Mouse (Mus musculus) olfactory bulb, adult 2 months (tissue): ENCODE measurements at regions not wholly inside any gene's neighbourhood (a gene's known extent, or its start where the extent isn't known, plus 50 kb on each side); places are given as distances from the start of the nearest gene placed in this dataset.

Experiments
- H3K27ac ChIP-seq: fragments of 200-500 bp; 2 replicates; pipeline ENCODE4 v1.5.1; 2012; ENCODE audit warnings: low read depth, low read length; ENCODE audit not compliant: insufficient read depth
- H3K4me1 ChIP-seq: fragments of 200-500 bp; 2 replicates; pipeline ENCODE4 v1.6.1; 2012; ENCODE audit warnings: low read length; ENCODE audit not compliant: control insufficient read depth, insufficient read depth
- H3K4me3 ChIP-seq: fragments of 200-500 bp; 2 replicates; pipeline ENCODE4 v1.5.1; 2012; ENCODE audit warnings: mild to moderate bottlenecking, low read depth, low read length, moderate library complexity; ENCODE audit not compliant: insufficient read depth
- CTCF ChIP-seq: fragments of 200-500 bp; IDR thresholded peaks from 2 replicates; pipeline ENCODE4 v1.5.1; 2012; ENCODE audit warnings: low read depth, mild to moderate bottlenecking, low read length, moderate library complexity; ENCODE audit not compliant: insufficient read depth
- POLR2A ChIP-seq: fragments of 200-500 bp; IDR thresholded peaks from 2 replicates; pipeline ENCODE4 v1.6.1; 2012; ENCODE audit warnings: mild to moderate bottlenecking, low read depth, low read length, moderate library complexity; ENCODE audit not compliant: insufficient read depth
- WGBS: fragments of 180-500 bp; shearing (Covaris S2); methylation state at CpG from one replicate; pipeline ENCODE4 v1.1.7; 2018; 5-methylcytosine and 5-hydroxymethylcytosine counted together

DNA sequence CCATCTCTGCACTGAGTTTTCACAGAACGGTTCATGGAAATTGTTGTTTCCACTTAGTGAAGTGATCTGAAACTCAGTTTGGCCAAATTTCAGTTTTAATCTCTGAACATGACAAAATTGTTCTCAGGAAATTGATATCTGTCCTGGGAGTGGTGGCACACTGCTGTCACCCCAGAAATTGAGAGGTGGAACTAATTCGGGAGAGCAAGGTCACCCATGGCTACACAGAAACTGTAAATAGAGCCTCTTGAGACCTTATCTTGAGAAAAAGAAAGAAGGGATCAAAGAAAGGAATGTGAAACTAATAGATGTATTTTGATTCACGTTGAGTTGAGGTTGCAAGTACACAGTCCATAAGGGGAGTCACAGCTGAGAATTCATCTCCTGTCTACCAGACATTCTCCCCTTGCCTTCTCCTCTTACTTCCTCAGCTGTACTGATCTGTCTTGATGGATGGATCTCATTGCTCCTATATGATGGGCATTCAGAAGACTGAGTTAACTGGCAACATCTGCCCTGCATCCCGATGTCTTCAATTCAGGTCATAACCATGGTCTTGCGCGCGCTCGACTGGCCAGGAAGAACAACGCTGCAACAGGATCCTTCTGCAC, 120.2 kb upstream of the Atp2b1 start:
- Histone ChIP-seq H3K4me3 (no peak overlapping the region), H3K27ac (no peak overlapping the region), H3K4me1 (no peaks in the 10 kb centered on the region)
- TF ChIP-seq CTCF, result no peak
- WGBS, result 95% methylated on average over 9 of the region's 9 CpGs

DNA sequence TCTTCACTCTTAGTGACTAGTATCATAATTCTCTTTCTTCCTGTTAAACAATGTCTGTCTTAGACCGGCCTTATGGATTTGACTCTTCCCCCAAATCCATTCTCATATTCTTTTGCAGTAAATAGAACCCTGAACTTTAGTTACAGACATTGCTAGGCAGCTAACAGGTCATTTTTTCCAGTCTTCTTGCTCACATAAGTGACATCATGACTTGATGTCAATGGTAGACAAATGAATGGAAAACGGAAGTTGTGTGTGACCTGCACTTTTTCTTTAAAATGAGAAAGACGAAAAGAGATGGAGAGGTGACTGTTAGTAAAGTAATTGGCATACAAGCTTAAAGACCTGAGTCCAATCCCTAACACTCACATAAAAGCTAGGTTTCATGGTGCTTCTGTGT, 118.2 kb upstream of the Atp2b1 start:
- Histone ChIP-seq H3K27ac (no peak overlapping the region), H3K4me3 (no peak overlapping the region), H3K4me1 (no peaks in the 10 kb centered on the region)
- TF ChIP-seq POLR2A (no peak), CTCF (no peak)
- 96% methylated on average over 3 of the region's 3 CpGs for WGBS

DNA sequence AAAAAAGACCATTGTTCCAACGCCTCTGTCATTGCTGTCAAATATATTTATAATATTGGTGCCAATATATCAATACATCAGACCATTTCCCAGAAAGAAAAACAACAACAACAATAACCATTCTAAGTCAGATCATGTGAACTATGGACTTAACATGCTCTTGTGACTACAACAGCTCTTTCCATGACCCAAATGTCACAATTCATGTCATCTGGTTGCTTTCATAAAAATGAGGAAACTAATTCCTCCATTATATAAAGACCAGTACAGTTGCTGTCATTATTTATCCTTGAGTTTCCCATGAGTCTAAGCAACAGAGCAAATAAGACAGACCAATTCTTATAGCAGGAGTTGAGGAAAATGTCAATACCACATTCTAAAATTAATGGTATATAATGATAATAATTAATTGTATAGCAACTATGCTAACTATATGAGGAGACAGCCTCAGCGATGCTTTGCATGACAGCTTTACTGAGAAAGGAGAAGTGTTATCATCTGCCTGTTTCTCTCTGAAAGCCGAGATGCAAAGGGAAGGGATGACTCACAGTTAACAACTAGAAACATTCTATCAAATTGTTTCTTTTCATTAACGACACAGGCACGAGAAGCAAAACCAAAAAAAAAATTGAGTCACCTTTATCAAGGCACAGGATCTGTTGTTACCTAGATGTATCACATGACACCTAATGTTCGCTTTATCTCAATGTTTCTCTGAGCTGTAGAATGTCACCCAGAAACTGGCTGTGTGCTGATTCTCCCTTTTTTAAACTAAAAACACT, 115.4 kb upstream of the Atp2b1 start:
- WGBS, result 63% methylated on average over 6 of the region's 6 CpGs
- no peak for TF ChIP-seq CTCF
- TF ChIP-seq POLR2A, result no peak
- H3K27ac ChIP-seq, result no peak overlapping the region
- no peaks in the 10 kb centered on the region for H3K4me1 ChIP-seq
- no peak overlapping the region for H3K4me3 ChIP-seq

DNA sequence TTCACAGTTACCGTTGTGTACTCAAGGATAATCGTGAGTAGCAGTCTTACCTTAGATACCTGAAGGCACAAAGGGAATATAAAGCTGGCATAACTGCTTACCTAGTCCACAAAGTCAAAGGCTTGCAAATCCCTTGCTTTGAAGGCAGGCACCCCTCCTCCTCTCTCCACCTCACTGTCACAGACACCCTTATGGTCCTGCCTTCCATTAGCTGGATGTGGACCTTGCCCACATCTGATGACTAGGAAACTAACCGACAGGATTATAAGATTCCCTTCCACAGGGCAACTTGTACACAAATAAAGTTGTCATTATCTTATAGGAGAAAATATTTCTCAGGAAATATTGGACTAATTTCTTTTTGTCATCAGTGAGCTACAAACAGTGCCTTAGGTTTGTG, 114.4 kb upstream of the Atp2b1 start:
- no peak for TF ChIP-seq CTCF
- TF ChIP-seq POLR2A, result no peak

DNA sequence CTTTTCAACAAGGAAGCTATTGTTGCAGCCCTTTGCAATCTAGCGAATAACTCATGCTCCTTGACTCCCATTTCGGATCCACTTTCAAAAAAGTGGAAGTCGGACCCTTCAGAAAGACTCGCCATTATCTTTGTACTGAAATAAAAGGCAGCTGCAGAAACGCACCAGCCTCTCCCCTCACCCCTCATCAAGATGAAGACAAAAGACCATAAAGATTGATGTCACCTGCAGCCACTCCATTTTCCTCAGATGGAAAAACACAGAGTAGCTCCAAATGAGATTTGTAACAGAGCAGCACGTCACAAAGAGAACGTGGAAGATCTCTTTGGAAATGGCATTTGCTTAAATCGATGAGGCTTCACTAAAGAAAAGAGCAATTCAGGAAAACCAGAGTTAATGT, 113.3 kb upstream of the Atp2b1 start:
- Histone ChIP-seq H3K27ac (no peak overlapping the region), H3K4me1 (no peaks in the 10 kb centered on the region), H3K4me3 (no peak overlapping the region)
- TF ChIP-seq CTCF (no peak), POLR2A (no peak)
- WGBS, result 44% methylated on average over 8 of the region's 8 CpGs

More for the DNA sequence above, 114.4 kb upstream of the Atp2b1 start:
- H3K4me3 ChIP-seq, result no peak overlapping the region
- H3K27ac ChIP-seq, result no peak overlapping the region
- no peaks in the 10 kb centered on the region for H3K4me1 ChIP-seq
- 92% methylated on average over 3 of the region's 3 CpGs for WGBS

DNA sequence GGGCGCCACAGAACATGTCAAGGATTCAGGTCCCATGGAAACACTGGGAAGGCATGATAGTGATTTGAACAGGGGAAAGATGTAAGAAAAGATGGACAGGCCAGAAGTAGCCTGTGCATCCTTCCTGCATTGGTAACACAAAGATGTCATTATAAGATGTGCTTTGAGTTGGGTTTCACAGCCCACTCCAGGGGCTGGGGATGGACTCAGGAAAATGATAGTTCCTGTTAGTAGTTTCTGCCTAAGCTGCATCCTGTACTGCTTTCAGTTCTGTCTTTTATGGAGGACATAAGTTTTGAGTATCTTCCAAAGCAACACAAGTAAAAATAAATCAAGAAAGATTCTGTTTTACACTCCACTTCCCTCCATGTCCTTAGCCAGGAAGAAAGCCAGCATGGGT, 109.2 kb upstream of the Atp2b1 start:
- TF ChIP-seq CTCF (no peak), POLR2A (no peak)
- Histone ChIP-seq H3K4me3 (no peak overlapping the region), H3K27ac (no peak overlapping the region), H3K4me1 (peaks cover 2% of the 10 kb centered on the region; the same call in 1 of the 2 replicates)
- WGBS, result 100% methylated on average over 1 of the region's 1 CpGs

DNA sequence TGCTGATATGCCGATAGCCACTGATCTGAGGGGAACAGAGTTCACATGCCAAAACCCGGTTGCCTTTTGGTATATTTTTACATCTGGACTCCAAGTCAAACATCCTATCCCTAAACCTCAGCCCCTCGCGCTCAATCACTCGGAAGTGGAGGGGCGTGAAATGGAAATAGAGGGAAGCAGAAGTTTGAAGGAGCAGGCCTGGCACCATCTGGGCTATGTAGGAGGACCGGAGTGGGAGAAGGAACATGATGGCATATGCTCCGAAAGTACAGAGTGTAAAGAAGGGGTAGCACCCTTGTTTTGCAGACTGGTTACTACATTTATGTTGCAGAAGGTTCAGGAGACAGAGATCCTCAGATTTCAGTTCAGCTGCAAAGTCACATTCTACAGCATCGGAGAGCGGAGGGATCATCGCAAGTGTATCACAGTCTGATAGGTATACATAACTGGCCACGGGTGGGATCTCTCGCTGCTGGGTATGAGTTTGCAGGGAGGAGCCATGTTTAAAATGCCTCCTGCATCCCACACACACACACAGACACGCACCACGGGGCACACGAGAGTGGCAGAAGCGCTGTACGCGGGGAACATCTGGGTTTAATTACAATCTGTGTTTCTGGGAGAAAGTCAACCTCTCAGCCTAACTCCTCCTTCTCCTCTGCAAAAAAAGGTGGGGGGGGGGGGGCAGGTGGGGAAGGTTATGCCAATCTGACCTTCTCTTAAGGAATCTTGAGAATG, 107.2 kb upstream of the Atp2b1 start:
- no peak overlapping the region for H3K4me3 ChIP-seq
- TF ChIP-seq CTCF, result no peak
- WGBS, result 63% methylated on average over 19 of the region's 19 CpGs
- H3K27ac ChIP-seq, result no peak overlapping the region
- peaks cover 2% of the 10 kb centered on the region; the same call in 1 of the 2 replicates for H3K4me1 ChIP-seq

DNA sequence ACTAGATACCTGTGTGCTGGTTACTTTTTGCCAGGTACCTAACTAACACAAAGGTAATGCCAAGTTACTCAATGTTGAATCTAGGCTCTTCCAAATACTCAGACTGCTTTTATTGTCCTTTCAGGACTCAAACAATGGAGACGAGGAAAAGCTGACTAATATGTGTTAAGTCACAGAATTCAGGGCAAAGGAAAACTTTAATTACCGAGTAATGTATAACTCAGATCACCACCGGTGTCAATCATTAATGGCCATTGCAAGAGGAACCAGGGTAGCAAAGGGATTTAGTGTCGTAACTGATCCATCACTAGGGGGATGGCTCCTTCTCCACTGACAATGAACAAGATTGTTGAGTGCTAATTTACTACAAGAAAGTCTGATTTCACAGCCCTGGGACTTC, 105.6 kb upstream of the Atp2b1 start:
- Histone ChIP-seq H3K27ac (no peak overlapping the region), H3K4me3 (no peak overlapping the region), H3K4me1 (peaks cover 2% of the 10 kb centered on the region; the same call in 1 of the 2 replicates)
- 64% methylated on average over 4 of the region's 4 CpGs for WGBS
- no peak for TF ChIP-seq POLR2A
- TF ChIP-seq CTCF, result no peak

DNA sequence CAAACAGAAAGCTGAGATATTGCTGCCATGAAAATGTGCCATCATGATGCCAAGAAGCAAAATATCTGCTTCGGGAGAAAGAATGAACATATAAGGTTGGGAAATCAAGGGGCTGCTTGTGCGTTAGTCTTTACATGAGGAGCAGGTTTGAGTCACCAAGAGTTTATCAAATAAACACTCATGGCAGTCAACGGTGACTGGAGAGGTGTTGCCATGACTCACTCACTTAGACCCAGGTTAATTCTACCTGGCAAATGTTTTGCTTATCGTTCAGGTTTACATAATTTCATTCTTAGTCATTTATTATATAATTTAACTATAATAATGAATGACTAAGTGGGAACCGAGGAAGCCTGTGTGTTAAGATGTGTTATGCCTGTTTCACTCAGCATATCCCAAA, 85.2 kb upstream of the Atp2b1 start:
- WGBS, result 93% methylated on average over 5 of the region's 5 CpGs
- no peaks in the 10 kb centered on the region for H3K4me1 ChIP-seq
- no peak overlapping the region for H3K27ac ChIP-seq
- no peak for TF ChIP-seq POLR2A
- TF ChIP-seq CTCF, result no peak
- H3K4me3 ChIP-seq, result no peak overlapping the region
